Mouse (Mus musculus): ENCODE data around the gene Prpf19. TPM values are rescaled to one million over a fixed set of nuclear protein-coding genes. Genes with fewer than 3 reads are reported as not detected.

Gene Prpf19
- total RNA-seq, 2 experiments from 2014 or later = 195 to 222 TPM

DNA sequence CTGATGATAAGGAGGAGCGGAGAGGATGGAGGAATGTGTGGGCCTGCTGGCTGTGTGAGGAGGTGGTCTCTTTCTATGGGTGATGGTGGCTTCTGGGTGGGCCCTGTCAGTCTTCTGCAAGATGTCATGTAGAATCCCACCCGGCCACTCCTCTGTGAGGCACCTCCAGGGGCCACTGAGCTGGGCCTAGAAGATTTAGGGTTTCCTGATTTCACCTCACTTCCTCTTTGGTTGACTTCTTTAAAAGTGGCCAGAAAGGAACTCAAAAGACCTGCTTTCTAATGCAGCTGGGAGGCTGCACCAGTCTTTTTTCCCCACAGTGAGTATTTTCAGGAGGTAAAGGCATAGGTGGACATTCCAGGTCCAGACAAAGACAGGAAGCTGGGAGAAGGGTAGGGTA is 35.6 kb downstream of the Prpf19 start:
- DNase-seq = no peak
- intact Hi-C loops (cut with DNase I) = no loop called here

DNA sequence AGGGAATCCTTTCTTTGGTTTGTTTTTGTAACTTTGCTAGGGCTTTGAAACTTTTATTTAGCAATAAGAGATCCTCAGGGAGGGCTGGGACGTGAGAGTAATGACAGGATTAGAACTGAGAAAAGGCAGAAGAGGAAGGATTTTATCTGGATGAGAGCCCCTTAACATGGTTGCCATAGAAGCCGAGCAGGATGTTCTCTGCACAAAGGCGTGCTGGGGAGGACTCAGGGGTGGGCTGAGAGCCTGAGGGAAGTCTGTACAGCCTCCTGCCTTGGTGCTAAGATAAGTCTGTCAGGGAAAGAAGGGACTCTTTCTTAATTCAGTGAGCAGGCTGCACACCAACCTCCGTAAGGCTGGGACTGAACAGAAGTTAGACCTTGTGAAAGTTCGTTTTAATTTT is 40.0 kb downstream of the Prpf19 start:
- intact Hi-C loops (cut with DNase I) = no loop called here
- DNase-seq = no peak

DNA sequence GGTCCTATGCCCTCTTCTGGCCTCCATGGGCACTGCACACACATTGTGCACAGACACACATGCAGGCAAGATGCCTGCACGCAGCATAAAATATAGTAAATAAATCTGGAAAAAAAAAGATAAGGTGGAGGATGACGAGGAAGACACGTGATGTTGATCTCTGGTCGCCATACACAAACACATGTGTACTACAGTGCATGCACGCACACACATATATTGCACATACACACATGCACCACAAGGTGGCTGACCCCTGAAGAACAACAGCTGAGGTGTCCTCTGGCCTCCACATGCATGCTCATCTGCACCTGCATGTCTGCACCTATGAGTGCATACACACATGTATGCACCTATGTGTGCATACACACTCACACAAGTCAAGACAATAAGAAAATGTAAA is 41.0 kb downstream of the Prpf19 start:
- no peak for DNase-seq
- intact Hi-C loops (cut with DNase I) = no loop called here

DNA sequence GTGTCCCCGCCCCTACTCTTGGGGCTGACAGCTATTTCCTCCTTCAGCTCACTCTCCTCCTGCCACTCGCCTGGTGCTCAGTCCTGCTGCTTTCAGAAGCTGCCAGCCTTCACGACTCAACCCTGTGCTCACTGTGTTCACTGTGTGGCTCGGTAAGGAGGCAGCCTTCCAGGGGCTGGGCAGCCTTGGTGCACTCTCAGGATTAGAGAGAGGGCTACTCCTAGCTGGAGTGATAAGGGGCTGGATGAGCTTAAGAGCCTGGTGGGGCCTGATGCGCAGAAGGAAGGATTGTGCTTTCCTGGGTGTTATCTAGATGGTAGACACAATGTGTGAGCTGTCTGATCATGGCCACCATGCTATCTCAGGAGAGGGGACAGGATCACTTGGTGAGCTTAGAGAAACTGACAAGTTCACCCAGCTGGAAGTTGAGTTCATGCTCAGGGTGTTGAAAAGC is 42.1 kb downstream of the Prpf19 start, which contains the start of gene Ptgdr2:
Gene Ptgdr2 (plus strand): TSS at position 51 of the 454 bp plus-strand sequence.
- no peak for DNase-seq
- intact Hi-C loops (cut with DNase I) = no loop called here

DNA sequence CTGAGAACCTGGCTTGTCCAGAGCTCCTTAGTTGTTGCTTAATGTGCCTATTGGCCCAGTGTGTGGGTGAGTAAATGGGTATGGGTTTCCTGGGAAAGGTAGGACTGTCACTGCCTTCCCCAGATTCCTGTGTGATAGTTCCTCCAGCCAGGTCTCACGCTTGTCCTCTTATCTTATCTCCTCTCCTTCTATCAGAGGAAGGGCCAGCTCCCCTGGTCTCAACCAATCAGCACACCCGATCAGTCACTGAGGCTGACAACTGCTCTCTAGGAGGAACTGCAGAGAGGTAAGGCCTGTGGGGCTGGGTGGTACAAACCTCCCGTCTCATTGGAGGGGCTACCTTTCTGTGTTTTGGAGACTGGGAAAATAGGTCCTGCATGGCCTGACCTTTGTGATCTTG is 43.7 kb downstream of the Prpf19 start:
- DNase-seq = no peak
- intact Hi-C loops (cut with DNase I) = no loop called here

DNA sequence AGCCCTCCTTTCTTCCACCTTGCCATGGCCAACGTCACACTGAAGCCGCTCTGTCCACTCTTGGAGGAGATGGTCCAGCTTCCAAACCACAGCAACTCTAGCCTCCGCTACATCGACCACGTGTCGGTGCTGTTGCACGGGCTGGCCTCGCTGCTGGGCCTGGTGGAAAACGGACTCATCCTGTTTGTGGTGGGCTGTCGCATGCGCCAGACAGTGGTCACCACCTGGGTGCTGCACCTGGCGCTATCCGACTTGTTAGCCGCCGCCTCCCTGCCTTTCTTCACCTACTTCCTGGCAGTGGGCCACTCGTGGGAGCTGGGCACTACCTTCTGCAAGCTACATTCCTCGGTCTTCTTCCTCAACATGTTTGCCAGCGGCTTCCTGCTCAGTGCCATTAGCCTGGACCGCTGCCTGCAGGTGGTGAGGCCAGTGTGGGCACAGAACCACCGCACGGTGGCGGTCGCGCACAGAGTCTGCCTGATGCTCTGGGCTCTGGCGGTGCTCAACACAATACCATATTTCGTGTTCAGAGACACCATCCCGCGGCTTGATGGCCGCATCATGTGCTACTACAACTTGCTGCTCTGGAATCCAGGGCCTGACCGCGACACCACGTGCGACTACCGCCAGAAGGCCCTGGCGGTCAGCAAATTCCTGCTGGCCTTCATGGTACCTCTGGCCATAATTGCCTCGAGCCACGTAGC is 45.2 kb downstream of the Prpf19 start:
- peak; percentile 86 for DNase-seq
- intact Hi-C loops (cut with DNase I) = no loop called here

DNA sequence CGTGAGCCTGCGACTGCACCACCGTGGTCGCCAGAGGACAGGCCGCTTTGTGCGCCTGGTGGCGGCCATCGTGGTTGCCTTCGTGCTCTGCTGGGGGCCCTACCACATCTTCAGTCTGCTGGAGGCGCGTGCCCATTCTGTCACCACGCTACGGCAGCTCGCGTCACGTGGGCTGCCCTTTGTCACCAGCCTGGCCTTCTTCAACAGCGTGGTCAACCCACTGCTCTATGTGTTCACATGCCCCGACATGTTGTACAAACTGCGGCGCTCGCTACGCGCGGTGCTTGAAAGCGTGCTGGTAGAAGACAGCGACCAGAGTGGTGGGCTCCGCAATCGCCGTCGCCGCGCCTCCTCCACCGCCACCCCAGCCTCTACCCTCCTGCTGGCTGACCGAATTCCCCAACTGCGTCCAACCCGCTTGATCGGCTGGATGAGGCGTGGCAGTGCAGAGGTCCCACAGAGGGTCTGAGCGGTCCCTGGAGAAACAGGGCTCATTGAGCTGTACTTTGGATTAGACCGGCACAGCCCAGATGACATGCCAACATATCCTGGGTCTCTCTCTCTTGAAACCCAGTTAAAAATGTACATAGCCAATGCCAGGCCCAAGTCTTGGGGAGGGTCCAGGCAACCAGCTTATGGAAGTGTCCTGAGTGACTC is 45.9 kb downstream of the Prpf19 start:
- peak; percentile 36 for DNase-seq
- intact Hi-C loops (cut with DNase I) = no loop called here

DNA sequence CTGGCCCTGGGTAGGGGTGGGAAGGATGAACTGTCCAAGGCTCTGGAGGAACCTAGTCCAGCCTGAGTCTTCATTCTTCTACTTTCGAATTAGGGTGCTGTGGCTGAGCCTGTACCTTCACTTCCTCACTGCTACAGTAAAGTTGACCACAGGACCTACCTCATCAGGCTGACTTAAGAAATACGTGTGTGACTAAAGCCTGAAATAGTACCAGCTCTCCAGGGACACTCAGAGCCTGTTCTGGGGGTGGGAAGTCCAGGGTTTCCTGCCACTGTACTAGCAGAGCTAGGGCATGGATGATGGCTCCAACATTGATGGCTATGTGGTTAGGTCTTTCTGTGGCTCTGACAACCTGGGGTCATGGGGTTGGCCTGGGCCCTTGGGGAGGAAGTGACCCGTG is 48.9 kb downstream of the Prpf19 start:
- DNase-seq = no peak
- intact Hi-C loops (cut with DNase I) = no loop called here

DNA sequence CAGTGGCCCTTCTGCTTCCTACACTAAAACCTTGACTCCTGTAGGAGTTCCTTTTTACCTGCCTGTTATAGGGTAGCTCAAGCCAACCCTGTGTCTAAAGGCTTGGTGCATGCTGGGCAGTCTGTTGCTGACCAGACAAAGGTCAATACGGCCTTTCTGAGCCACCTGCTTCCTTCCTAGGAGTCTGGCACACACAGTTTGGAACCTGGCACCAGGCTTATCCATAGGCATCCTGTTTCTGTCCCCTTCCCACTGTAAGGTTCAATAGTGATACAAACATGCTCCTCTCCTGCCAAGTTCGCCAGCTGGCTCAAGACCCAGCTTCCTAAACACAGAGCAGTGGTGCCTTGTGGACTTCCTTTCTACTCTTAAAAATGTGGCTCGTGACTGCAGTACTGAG is 51.5 kb downstream of the Prpf19 start:
- no peak for DNase-seq
- intact Hi-C loops (cut with DNase I) = no loop called here

DNA sequence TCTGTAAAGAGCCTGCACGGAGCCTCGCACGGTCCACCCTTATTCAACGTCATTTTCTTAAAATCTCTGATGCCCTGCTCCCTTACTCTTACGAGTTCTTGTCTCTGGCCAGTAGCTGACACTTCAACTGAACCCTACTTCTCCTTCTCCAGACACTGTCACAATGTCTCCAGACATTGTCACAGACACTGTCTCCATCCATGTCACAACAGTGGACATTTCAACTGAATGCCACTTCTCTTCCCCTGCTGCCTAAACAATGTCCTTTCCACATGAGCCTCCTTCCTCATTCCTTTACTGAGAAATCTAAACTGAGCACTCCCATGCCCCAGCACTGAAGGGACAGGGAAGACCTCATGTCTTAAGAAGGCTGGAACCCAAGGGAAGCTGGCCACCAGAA is 52.2 kb downstream of the Prpf19 start:
- intact Hi-C loops (cut with DNase I) = no loop called here
- DNase-seq = no peak

DNA sequence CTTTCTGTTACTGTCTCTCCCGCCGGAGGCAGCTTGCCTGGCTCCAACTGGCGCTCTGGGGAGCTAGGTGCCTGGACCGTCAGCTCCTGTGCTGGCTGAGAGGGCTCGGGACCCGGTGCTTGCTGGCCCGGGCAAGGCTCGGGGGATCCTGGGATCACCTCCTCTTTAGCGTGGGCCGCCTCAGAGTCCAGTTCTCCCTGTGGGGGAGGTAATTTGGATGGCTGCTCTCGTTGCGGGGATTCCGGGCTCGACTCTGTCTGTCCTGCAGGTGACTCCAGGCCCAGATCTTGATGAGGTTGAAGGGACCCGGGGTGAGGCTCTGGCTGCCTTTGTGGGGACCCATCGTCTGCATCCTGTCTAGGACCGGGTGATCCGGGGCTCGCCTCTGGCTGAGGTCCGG is 53.4 kb downstream of the Prpf19 start:
- no peak for DNase-seq
- intact Hi-C loops (cut with DNase I) = no loop called here

DNA sequence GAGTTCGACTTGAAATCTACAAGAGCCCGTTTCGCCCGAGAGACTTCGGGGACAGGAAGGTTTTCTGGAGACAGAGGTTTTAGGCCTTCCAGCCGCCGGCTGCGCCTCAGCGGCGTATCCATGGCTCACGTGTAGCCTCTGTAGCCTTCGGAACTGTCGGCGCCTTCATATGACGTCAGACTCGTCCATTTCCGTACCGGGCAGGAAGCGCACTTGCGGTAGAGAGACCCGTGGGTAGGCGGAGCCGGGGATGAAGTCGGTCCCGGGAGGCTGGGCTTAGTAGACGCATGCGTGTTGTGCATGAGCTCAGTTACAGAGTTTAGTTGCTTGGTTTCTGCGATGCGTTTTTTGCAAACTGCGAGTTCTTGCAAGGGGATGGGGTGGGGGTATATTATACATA is 54.1 kb downstream of the Prpf19 start, which contains the start of gene Ccdc86:
Gene Ccdc86 (minus strand): TSS at position 155 of the 400 bp plus-strand sequence.
- intact Hi-C loops (cut with DNase I) = no loop called here
- DNase-seq = peak; percentile 97

DNA sequence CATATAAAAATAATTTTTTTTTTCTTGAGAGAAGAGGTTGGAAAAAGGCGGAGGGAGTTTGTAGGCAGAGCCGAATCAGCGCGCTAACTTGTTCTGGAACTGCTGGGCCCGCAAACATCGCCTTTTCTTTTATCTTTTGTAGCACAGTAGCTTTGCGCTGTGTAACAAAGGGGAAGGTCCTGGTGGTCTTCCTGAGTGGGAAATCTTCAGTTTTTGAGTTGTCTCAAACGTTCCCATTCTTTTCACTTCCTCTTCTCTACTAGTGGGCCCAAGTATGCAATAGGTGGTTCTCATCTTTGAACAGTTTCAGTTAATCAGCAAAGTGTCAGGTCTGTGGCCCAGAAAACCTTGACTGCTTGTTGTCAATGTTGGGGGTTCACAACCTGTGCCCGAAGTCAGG is 54.5 kb downstream of the Prpf19 start:
- intact Hi-C loops (cut with DNase I) = no loop called here

DNA sequence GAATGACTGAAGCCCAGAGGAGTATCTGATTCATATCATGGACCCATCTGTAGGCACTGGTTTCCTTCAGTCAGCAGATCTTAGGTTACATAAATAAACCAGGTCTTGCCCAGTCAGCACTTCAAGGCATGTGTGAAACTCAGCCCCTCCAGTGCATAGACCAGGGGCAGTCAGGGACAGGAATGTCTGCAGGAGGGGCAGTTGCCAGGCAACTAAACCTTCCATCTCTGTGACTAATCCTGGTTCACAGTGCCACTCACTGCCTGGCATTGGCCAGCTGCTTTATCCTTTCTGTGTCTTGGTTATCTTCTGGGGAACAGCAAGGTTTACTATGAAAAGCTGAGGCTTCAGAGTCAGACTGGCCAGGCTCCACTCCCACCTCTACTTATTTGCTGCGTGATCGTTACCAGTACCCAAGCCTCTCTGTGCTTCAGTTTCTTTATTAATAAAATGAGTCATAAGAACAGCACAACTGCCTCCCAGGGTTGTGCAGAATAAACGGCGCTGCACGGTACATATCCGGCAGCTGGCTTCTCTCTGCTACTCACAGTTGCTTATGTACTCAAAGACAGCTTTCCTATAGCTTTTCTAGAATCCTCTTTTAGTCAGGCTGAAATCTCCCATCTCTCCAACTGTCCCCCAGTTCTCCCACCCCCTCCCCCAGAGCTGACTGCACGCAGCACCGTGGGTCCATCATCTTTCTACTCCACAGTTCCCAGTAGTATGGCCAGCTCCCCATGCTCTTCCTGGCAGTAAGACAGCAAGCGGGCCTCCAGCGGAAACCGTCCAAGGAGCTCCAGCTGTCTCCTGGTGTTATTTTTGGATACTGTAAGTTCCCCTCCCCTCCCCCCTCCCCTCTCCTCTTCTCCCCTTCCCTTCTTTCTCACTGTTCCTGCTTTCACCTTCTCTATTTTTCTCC is 57.2 kb downstream of the Prpf19 start:
- intact Hi-C loops (cut with DNase I) = no loop called here
- peak; percentile 28 for DNase-seq

More for the DNA sequence above, 54.5 kb downstream of the Prpf19 start:
- DNase-seq = no peak

Other genes with a start within 250 kb of the Prpf19 start
- gene Pga5, start 217.2 kb upstream of the Prpf19 start, total RNA-seq (2021) = not detected
- 10 to 100 TPM; 24.1 to 24.9 TPM for gene Vps37c, start 206.5 kb upstream of the Prpf19 start, total RNA-seq (2021)
- not detected for gene Cd5, start 156.2 kb upstream of the Prpf19 start, total RNA-seq (2021)
- not detected for gene Cd6, start 65.2 kb upstream of the Prpf19 start, total RNA-seq (2021)
- 1 to 10 TPM in 1 of 2 experiments, under 1 TPM in 1; 0.82 to 1.2 TPM for gene Slc15a3, start 55.5 kb upstream of the Prpf19 start, total RNA-seq (2021)
- gene Tmem132a, start 25.3 kb upstream of the Prpf19 start, total RNA-seq (2021) = 100 to 1,000 TPM; 214 to 236 TPM
- gene Tmem109, start 13.2 kb upstream of the Prpf19 start, total RNA-seq (2021) = 10 to 100 TPM; 36.6 to 39.2 TPM
- gene Zp1, start 25.4 kb downstream of the Prpf19 start, total RNA-seq (2021) = under 1 TPM in 1 of 2 experiments, not detected in 1; 0.32 TPM
- gene Ptgdr2, start 41.9 kb downstream of the Prpf19 start, total RNA-seq (2021) = under 1 TPM; 0.28 to 0.38 TPM
- 10 to 100 TPM; 10.0 to 11.4 TPM for gene Ccdc86, start 54.0 kb downstream of the Prpf19 start, total RNA-seq (2021)
- gene Ms4a10, start 79.4 kb downstream of the Prpf19 start, total RNA-seq (2021) = not detected
- gene Ms4a15, start 98.0 kb downstream of the Prpf19 start, total RNA-seq (2021) = under 1 TPM in 1 of 2 experiments, not detected in 1; 0.22 TPM
- not detected for gene Ms4a18, start 122.8 kb downstream of the Prpf19 start, total RNA-seq (2021)
- gene Ms4a8a, start 185.9 kb downstream of the Prpf19 start, total RNA-seq (2021) = not detected
- not detected for gene 1700017D01Rik, start 235.6 kb downstream of the Prpf19 start, total RNA-seq (2021)

Measured in left cerebral cortex, postnatal 4 days (tissue).